Mouse (Mus musculus): Measurements from ENCODE around the gene Gm20683. TPM values are rescaled to one million over a fixed set of nuclear protein-coding genes. Genes with fewer than 3 reads are reported as not detected.
A peak's percentile ranks its signal among the peaks of the same experiment; 100 is the strongest.

Gm20683 gene
- polyA plus RNA-seq, 1 experiment: not detected

DNA sequence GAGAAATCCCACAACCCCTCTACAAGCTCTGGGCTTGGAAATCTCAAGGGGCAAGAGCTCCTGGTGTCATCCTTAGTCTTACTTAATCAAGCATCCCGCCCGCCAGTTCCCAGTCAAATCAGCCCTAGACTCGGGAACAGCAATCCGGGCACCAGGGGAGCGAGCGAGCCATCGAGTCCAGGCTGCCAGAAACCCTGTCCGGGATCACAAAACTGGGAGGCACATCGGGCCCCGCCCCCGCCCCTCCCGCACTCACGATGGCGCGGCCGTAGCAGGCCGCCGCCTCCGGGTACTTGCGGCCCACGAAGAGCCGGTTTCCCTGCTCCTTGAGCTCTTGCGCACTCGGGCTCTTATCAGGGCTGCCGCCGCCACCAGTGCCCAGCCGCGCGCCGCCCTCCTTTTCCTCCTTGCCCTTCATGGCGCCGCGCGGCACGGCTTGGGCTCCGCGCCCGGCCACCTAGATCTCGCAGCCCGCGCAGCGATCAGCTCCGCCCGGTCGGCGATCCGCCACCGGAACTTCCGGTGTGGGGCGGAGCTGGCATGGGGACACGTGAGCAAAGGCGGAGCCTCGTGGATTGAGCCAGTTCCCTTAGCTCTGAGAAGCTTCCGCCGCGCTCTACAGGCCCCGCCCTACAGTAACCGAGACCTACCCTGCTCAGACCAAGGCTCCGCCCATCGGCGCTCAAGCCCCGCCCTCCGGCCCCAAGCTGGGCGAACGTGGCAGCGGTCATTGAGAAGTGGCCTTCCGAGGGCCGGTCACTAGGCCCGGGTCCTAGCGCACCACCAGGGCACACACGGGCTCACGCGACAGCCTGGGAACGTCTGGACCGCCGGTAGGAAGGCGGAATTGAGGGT lies 8.9 kb downstream of the Gm20683 start:
- Histone ChIP-seq H3K4me1 (ENCODE audit: control insufficient read depth, insufficient read depth, low read length) (peaks cover 70% of the 10 kb centered on the region), H3K27ac (ENCODE audit: insufficient read depth, low read depth, low read length) (peak overlapping the region; percentile 97), H3K4me3 (ENCODE audit: insufficient read depth, low read depth, low read length) (peak overlapping the region; percentile 81)
- WGBS: under 1% methylated on average over 76 of the region's 77 CpGs
- TF ChIP-seq CTCF (IDR thresholded peaks at IDR 0.05; ENCODE audit: insufficient read depth, low read depth, low read length) (no peak), POLR2A (IDR thresholded peaks at IDR 0.05; ENCODE audit: insufficient read depth, low read depth, low read length) (peak; percentile 89)

DNA sequence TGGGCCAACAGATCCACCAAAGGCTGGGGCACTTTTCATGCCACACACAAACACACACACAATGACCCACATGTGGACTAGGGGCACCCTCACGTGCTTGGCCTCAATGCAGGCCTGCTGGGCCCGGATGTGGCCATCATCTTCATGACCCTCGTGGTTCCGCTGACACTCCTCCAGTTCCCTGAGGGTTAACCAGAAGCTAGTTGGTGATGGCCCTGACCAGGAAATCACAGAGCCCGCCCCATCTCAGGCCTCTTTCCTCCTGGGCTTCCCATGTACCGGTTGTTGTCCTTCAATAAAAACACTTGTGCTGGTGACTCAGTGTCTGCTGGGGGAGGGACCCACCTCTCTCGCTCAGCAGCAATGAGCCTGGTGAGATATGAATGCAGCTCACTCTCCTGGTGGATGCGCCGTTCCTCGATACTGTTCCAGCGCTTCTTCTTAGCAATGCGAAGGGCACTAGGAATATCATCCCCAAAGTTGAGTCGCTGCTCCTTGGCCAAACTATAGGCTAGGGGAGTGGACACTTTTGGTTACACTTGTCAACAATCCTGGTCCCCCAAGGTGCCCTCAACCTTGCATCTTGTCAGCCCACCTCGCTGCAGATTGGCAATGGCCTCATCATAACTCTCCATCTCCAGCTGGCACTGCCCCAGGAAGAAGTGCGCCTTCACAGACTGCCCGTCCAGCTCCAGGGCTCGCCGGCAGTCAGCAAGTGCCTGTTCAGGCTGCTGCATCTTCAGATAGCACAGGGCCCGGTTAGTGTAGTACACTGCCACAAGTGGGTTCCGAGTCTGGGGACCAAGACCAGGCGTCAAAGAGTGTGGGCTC lies 9.9 kb downstream of the Gm20683 start:
- H3K27ac ChIP-seq (ENCODE audit: insufficient read depth, low read depth, low read length): no peak overlapping the region

DNA sequence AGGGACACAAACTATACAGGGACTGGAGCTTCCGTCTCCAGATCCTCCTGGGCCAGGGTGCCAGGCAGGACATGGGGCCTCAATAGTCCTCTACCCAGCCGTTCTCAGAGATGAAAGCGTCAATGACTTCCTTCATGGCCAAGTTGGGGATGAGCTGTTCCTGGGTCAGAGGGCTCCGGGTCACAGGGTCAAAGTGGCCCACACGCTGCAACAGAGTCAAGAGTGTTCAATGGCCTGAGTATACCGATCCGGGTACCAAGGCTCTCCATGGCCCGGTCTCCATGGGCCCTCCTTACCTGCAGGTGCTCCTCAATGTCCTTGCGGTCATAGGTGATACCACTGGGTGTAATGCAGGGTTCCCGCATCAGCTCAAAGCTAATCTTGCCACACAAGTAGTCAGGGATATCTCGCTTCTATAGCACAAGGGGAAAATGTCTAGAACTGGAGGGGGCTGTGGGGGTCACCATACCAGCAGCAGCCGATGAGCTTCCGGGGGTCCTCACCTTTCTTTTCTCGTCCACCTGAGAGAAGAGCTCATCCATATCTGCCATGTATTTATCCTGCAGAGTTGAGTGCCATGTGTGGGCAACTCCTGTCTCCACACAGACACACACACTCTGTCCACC lies 10.6 kb downstream of the Gm20683 start:
- Histone ChIP-seq H3K27ac (ENCODE audit: insufficient read depth, low read depth, low read length) (no peak overlapping the region), H3K4me1 (ENCODE audit: control insufficient read depth, insufficient read depth, low read length) (peaks cover 72% of the 10 kb centered on the region), H3K4me3 (ENCODE audit: insufficient read depth, low read depth, low read length) (no peak overlapping the region)
- TF ChIP-seq CTCF (IDR thresholded peaks at IDR 0.05; ENCODE audit: insufficient read depth, low read depth, low read length): no peak
- TF ChIP-seq POLR2A (IDR thresholded peaks at IDR 0.05; ENCODE audit: insufficient read depth, low read depth, low read length): no peak
- WGBS: 84% methylated on average over 14 of the region's 14 CpGs

More for the DNA sequence above, 9.9 kb downstream of the Gm20683 start:
- TF ChIP-seq CTCF (IDR thresholded peaks at IDR 0.05; ENCODE audit: insufficient read depth, low read depth, low read length) (no peak), POLR2A (IDR thresholded peaks at IDR 0.05; ENCODE audit: insufficient read depth, low read depth, low read length) (no peak)
- 43% methylated on average over 21 of the region's 21 CpGs for WGBS
- H3K4me1 ChIP-seq (ENCODE audit: control insufficient read depth, insufficient read depth, low read length): peaks cover 73% of the 10 kb centered on the region
- peak overlapping the region; percentile 76 for H3K4me3 ChIP-seq (ENCODE audit: insufficient read depth, low read depth, low read length)

DNA sequence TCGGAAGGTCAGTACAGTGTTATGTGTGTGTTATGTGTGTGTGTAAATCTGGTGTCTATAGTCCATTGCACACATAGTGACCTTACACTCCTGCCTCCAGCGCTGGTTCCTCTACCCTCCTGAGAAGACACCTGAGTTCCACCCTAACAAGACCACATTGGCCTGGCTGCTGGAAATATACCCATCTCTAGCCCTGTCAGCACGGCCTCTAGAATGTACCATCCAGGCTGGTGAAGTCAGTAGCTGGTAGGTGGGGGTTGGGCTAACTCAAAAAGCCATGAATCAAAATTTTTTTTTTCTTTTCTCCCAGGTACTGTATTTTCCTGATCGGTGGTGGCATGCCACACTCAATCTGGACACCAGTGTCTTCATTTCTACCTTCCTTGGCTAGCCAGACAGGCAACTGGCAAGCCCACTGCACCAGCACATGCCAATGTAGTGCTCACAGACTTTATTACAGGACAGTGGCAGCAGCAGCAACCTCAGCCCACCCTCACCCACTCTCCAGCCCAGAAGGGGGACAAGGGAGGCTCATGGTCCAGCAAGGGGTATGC lies 11.3 kb downstream of the Gm20683 start:
- no peak for TF ChIP-seq POLR2A (IDR thresholded peaks at IDR 0.05; ENCODE audit: insufficient read depth, low read depth, low read length)
- TF ChIP-seq CTCF (IDR thresholded peaks at IDR 0.05; ENCODE audit: insufficient read depth, low read depth, low read length): no peak
- 79% methylated on average over 4 of the region's 4 CpGs for WGBS
- Histone ChIP-seq H3K4me3 (ENCODE audit: insufficient read depth, low read depth, low read length) (no peak overlapping the region), H3K27ac (ENCODE audit: insufficient read depth, low read depth, low read length) (no peak overlapping the region), H3K4me1 (ENCODE audit: control insufficient read depth, insufficient read depth, low read length) (peaks cover 72% of the 10 kb centered on the region)

DNA sequence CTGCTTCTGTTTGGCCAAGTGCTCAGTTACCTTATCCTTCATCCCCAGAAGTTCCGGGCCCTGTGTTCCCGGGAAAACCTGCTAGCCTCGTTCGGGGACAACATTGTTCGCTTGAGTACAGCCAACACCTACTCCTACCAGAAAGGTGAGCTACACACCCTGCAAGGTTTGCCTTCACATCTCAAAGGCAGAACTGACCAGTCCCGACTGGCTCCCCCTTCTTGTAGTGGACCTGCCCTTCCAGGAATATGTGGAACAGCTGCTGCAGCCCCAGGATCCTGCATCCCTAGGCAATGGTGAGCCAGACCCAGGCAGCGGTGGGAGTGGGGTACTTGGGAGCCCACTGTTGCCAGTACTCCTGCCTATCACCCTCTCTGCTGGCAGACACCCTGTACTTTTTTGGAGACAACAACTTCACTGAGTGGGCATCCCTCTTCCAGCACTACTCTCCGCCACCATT lies 12.0 kb downstream of the Gm20683 start:
- Histone ChIP-seq H3K27ac (ENCODE audit: insufficient read depth, low read depth, low read length) (peak overlapping the region; percentile 81; the same call in 1 of the 2 replicates), H3K4me3 (ENCODE audit: insufficient read depth, low read depth, low read length) (peak overlapping the region; percentile 75), H3K4me1 (ENCODE audit: control insufficient read depth, insufficient read depth, low read length) (peaks cover 72% of the 10 kb centered on the region)
- TF ChIP-seq POLR2A (IDR thresholded peaks at IDR 0.05; ENCODE audit: insufficient read depth, low read depth, low read length): no peak
- TF ChIP-seq CTCF (IDR thresholded peaks at IDR 0.05; ENCODE audit: insufficient read depth, low read depth, low read length): no peak
- WGBS: 30% methylated on average over 8 of the region's 8 CpGs

DNA sequence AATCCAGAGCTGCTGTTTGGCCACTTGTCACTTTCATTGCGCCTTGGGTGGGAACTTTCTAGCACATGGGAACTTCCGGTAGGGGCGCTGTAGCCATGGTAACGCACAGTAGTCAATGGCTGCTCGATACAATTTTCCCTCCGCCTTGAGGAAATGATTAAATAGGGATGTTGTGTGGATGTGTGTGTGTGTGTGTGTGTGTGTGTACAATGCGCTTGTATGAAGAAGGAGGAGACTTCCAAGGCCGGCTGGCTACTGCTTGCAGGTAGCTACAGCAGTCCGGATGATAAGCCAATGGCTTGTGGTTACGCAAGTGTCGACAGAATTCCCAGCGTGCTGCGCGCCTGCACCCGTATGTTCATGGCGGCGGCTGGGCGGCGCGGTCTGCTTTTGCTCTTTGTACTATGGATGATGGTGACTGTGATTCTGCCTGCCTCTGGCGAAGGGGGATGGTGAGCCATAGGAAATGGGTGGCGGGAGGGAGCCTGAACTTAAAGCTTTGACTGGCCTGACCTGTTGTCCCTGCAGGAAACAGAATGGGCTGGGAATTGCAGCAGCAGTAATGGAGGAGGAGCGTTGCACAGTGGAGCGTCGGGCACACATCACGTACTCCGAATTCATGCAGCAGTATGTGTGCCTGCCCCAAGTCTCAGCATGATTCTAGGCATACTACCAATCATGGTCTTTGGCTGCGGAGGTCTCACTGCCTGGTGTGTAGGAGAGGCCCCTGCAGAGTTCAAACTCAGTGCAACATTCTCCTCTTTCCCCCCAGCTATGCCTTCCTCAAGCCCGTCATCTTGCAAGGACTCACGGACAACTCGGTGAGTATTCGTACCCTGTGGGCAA lies 12.6 kb downstream of the Gm20683 start, which contains the start of gene Jmjd8:
TSS of gene Jmjd8 (plus strand) at position 156 of the 846 bp plus-strand sequence.
- Histone ChIP-seq H3K4me1 (ENCODE audit: control insufficient read depth, insufficient read depth, low read length) (peaks cover 72% of the 10 kb centered on the region), H3K27ac (ENCODE audit: insufficient read depth, low read depth, low read length) (peak within 1 kb of the TSS; percentile 81), H3K4me3 (ENCODE audit: insufficient read depth, low read depth, low read length) (peak within 1 kb of the TSS; percentile 75)
- peak; percentile 79 for TF ChIP-seq POLR2A (IDR thresholded peaks at IDR 0.05; ENCODE audit: insufficient read depth, low read depth, low read length)
- TF ChIP-seq CTCF (IDR thresholded peaks at IDR 0.05; ENCODE audit: insufficient read depth, low read depth, low read length): no peak
- WGBS: under 1% methylated on average over 32 of the region's 32 CpGs

DNA sequence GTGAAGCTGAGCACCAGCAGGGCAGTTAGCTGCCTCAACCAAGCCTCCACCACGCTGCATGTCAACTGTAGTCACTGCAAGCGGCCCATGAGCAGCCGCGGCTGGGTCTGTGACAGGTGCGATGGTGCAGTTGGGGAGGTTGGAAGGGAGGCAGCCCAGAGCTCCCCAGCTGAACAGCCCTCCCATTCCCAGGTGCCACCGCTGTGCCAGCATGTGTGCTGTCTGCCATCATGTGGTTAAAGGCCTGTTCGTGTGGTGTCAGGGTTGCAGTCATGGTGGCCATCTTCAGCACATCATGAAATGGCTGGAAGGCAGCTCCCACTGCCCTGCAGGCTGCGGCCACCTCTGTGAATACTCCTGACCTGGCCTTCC lies 13.4 kb downstream of the Gm20683 start:
- WGBS: 70% methylated on average over 8 of the region's 8 CpGs
- Histone ChIP-seq H3K27ac (ENCODE audit: insufficient read depth, low read depth, low read length) (peak overlapping the region; percentile 81; the same call in 1 of the 2 replicates), H3K4me1 (ENCODE audit: control insufficient read depth, insufficient read depth, low read length) (peaks cover 70% of the 10 kb centered on the region), H3K4me3 (ENCODE audit: insufficient read depth, low read depth, low read length) (peak overlapping the region; percentile 75)
- TF ChIP-seq POLR2A (IDR thresholded peaks at IDR 0.05; ENCODE audit: insufficient read depth, low read depth, low read length) (no peak), CTCF (IDR thresholded peaks at IDR 0.05; ENCODE audit: insufficient read depth, low read depth, low read length) (no peak)
